Mouse (Mus musculus): ENCODE measurements around the gene Lenep.

DNA sequence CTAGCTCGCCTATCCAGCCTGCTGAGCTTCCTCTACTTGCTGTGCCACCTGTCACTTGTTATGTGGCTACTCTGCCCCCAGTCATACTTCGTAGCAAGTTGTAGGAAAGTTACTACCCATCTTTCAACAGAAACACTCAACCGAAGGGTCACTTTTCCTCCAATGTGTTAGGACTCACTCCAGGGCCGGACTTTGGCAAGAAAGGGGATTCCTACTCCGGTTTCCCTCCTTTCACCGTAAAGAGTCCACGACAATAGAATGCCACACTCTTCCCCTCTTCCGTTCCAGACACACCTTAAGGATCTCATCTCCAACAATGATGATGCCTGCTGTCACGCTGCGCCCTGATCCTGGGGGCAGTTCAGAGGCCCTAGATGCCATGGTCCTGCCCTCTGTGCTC, 8.3 kb upstream of the Lenep start:
- no peak for TF ChIP-seq GATA1 (IDR thresholded peaks at IDR 0.05; ENCODE audit: low read length)
- TF ChIP-seq TAL1 (IDR thresholded peaks at IDR 0.05; ENCODE audit: low read length) = no peak

All from erythroblast, embryonic 14.5 days (primary cell).